Mouse (Mus musculus) brain, embryonic 14.5 days (tissue): ENCODE results near the gene Zmiz1.

Experiments
- CTCF ChIP-seq: fragments of 200-500 bp; IDR thresholded peaks from 2 replicates; pipeline ENCODE4 v1.5.1; 2012; ENCODE audit warnings: inconsistent platforms, mild to moderate bottlenecking, moderate library complexity, borderline replicate concordance; ENCODE audit not compliant: insufficient read depth, insufficient read length; ENCODE audit errors: extremely low read depth
- POLR2A ChIP-seq: fragments of 200-500 bp; IDR thresholded peaks from 2 replicates; pipeline ENCODE4 v1.6.1; 2012; ENCODE audit warnings: mild to moderate bottlenecking, inconsistent platforms, borderline replicate concordance; ENCODE audit not compliant: poor library complexity, insufficient read depth, insufficient read length, severe bottlenecking; ENCODE audit errors: extremely low read depth

DNA sequence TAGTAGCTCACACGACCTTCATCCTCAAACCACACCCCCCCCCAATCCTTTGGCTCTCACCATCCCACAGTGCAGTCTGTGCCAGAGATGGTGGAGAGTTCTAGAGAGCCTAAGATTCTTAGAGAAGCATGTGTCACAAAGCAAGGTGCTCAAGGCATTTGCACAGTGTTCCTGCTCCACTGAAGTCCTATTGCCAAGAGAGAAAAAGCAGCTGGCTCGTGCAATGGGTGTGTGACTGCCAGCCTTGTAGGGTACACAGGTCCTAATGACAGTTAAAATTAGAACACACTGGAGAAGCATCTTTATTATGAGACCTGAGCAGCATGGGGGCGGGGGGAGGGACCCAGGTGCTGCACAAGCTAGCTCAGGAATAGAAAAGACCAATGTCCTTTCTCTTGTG is 18.2 kb upstream of the Zmiz1 start:
- TF ChIP-seq CTCF (no peak), POLR2A (no peak)
